Mouse (Mus musculus) B cell, adult 67 days (primary cell): Measurements from ENCODE around the gene Gm7982. TPM values are rescaled to one million over a fixed set of nuclear protein-coding genes. Genes with fewer than 3 reads are reported as not detected.

ENCODE experiments used
- total RNA-seq, 2 experiments: library from RNA; stranded (reverse); gene quantifications; 4 replicates each; pipeline ENCODE4 v1.2.4; 2023

The Gm7982 gene
- not detected for total RNA-seq

GRCm38 (mm10) chr5:95741714-95742113 lies at the start of gene Gm7982:
Gene Gm7982, plus strand, starts transcription at chr5:95742014.

DNA sequence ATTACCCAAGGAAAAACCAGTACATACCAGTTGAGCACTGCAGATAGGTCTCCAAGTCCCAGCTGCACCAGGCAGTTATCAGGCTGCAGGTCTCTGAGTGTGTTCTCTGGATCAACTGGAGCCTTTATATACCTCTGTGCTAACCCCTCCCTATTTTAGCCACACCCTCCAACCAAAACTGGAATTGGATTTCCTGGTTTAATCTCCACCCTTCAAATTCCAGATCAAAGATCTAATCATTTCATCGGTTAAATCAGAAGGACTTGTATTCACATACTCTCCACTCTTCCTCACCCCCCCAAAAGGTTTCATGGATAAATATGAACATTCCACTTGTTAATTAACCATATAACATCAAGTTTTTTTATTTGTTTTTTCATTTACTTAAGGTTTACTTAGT lies 5.7 kb upstream of the Gm7982 start, which contains the start of gene Gm7978:
Gene Gm7978, minus strand, starts transcription at position 101 of the 400 bp plus-strand sequence.

DNA sequence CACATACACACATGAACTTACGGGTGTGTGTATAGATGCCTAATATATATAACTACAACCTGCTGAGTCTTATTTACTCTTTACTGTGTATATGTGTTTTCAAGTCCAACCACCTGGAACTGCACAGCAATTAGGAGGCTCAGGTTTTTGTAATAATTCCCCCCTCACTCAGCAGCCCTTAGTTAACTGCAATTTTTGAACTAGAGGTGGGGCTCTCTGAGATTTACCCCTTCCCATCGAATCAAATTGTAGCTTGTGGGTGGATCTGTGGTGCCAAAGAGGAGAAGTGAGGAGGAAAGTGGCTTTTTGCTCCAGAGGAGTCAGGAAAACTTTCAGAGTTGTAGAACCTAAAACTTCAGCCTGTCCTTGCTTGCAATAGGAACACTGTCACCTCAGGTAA lies 33.9 kb downstream of the Gm7982 start, which contains the start of gene E330014E10Rik:
Gene E330014E10Rik, plus strand, starts transcription at position 301 of the 400 bp plus-strand sequence.

Other genes starting within 250 kb of the Gm7982 start
- gene Gm3286, start 231.3 kb upstream of the Gm7982 start, total RNA-seq, result not detected
- not detected for gene Gm7971, start 147.1 kb upstream of the Gm7982 start, total RNA-seq
- gene Gm7978, start 5.8 kb upstream of the Gm7982 start, total RNA-seq, result not detected
- gene E330014E10Rik, start 34.0 kb downstream of the Gm7982 start, total RNA-seq, result not detected
- not detected for gene Cxcl13, start 214.9 kb downstream of the Gm7982 start, total RNA-seq